ENCODE assay signal across 11 mouse cellular contexts in genomic region chr11:119197618-119198563, GRCm38 (mm10). TPM values are rescaled to one million over a fixed set of nuclear protein-coding genes. Genes with fewer than 3 reads are reported as not detected.
DNase-seq lines count a peak whose midpoint lies in the region; ATAC-seq and TF ChIP-seq lines count a peak whose summit lies in the region.
"Had no signal": no experiment of that assay in that cellular context is flagged by ENCODE, and none has a peak within 500 bp of the region (broad histone marks: within the 10 kb centered on the region; RNA-seq: fewer than 3 reads in every experiment).

No protein-coding gene starts in this region.

- H3K9me3 ChIP-seq in forebrain, embryonic 16.5 days (ENCODE audit: control insufficient read depth, low read length): no peaks in the 10 kb centered on the region
- no peaks in the 10 kb centered on the region for H3K9me3 ChIP-seq in stomach, postnatal 0 days (ENCODE audit: control insufficient read depth, low read length)

- H3K4me2 ChIP-seq in forebrain, embryonic 16.5 days (ENCODE audit: low read length): no peak overlapping the region
- H3K4me2 ChIP-seq in stomach, postnatal 0 days (replicated peaks; ENCODE audit: low read depth): no peak overlapping the region

- H3K36me3 ChIP-seq in forebrain, embryonic 16.5 days (ENCODE audit: control insufficient read depth, insufficient read depth): no peaks in the 10 kb centered on the region
- H3K36me3 ChIP-seq in stomach, postnatal 0 days (ENCODE audit: control insufficient read depth, insufficient read depth, low read length): no peaks in the 10 kb centered on the region

- H3K4me3 ChIP-seq in forebrain, embryonic 16.5 days (replicated peaks; ENCODE audit: low read length): no peak overlapping the region
- no peak overlapping the region for H3K4me3 ChIP-seq in stomach, postnatal 0 days (ENCODE audit: low read depth, low read length)
- H3K4me3 ChIP-seq: myocyte had no signal

- H3K9ac ChIP-seq in forebrain, embryonic 16.5 days (replicated peaks; ENCODE audit: low read depth, low read length): no peak overlapping the region
- H3K9ac ChIP-seq in stomach, postnatal 0 days (ENCODE audit: low read length): no peak overlapping the region

- peak overlapping the region; percentile 79 for H3K27ac ChIP-seq in forebrain, embryonic 16.5 days (ENCODE audit: low read length)
- H3K27ac ChIP-seq in stomach, postnatal 0 days (replicated peaks): no peak overlapping the region

- no peaks in the 10 kb centered on the region for H3K27me3 ChIP-seq in forebrain, embryonic 16.5 days (replicated peaks; ENCODE audit: control insufficient read depth, insufficient read depth, low read length)
- H3K27me3 ChIP-seq in stomach, postnatal 0 days (ENCODE audit: control insufficient read depth, insufficient read depth, low read length): no peaks in the 10 kb centered on the region

- TF ChIP-seq EP300 in stomach, postnatal 0 days (optimal IDR thresholded peaks at IDR 0.05): no peak

- peak; percentile 65 to 68 for DNase-seq in heart, postnatal 10 days
- DNase-seq in heart, adult 8-10 months (ENCODE audit: low spot score): no peak
- DNase-seq in right cerebral cortex, postnatal 10 days (ENCODE audit: low spot score in 2 of 2): peak; percentile 68 to 73
- no peak for DNase-seq in right cerebral cortex, postnatal 14 days
- DNase-seq in stomach, postnatal 0 days (ENCODE audit: low spot score): no peak
- no peak for DNase-seq in MN1 (ENCODE audit: low spot score)
- DNase-seq: lung, adult 2 months had no signal

- no peak for TF ChIP-seq CTCF in stomach, postnatal 0 days (IDR thresholded peaks at IDR 0.05; ENCODE audit: low read depth)

- peak; percentile 64 for ATAC-seq in forebrain, embryonic 16.5 days
- ATAC-seq in stomach, postnatal 0 days (ENCODE audit: low FRiP score, low TSS enrichment): 0 out of 2 replicates have a peak, but pooled peaks have one; percentile 7
- ATAC-seq in activated CD4-positive, CD25-positive, alpha-beta regulatory T cell, adult 4 months: no peak
- ATAC-seq: CD4-positive, CD25-positive, alpha-beta regulatory T cell, adult 4 months had no signal

- H3K4me1 ChIP-seq in forebrain, embryonic 16.5 days (replicated peaks; ENCODE audit: control insufficient read depth, insufficient read depth, low read length): peaks cover 21% of the 10 kb centered on the region
- no peaks in the 10 kb centered on the region for H3K4me1 ChIP-seq in stomach, postnatal 0 days (replicated peaks; ENCODE audit: control insufficient read depth, insufficient read depth)

- 66% methylated on average over 18 of the region's 18 CpGs for WGBS in forebrain, embryonic 16.5 days
- WGBS in stomach, postnatal 0 days: 83% methylated on average over 18 of the region's 18 CpGs

- intact Hi-C loops in heart, postnatal 10 days (cut with DNase I): no loop called here

RNA-seq across cellular contexts. Expression of gene Tbc1d16, which starts 30.4 kb away (rescaled TPM):
- total RNA-seq in heart, postnatal 10 days (2021): 10 to 100 TPM; 66.3 to 67.2 TPM
- total RNA-seq in heart, adult 8-10 months (2022): 10 to 100 TPM; 60.3 to 72.2 (median 64.4) TPM
- polyA plus RNA-seq in forebrain, embryonic 16.5 days (2015; fragmentation: Nextera tagmentation; extraction: Ambion mirVana): 52.3 and 54.6 TPM in 2 replicates
- polyA plus RNA-seq in stomach, postnatal 0 days (2015; fragmentation: Nextera tagmentation; extraction: Ambion mirVana): 4.8 and 6.3 TPM in 2 replicates
- under 1 TPM; 0.75 to 0.78 TPM for polyA plus RNA-seq in activated CD4-positive, CD25-positive, alpha-beta regulatory T cell, adult 4 months (2017; shearing (Covaris generic))

RNA-seq across cellular contexts. Expression of gene Ccdc40, which starts 30.5 kb away (rescaled TPM):
- total RNA-seq in heart, postnatal 10 days (2021): under 1 TPM in 1 of 2 experiments, not detected in 1; 0.22 TPM
- under 1 TPM in 1 of 4 experiments, not detected in 3; 0.20 TPM for total RNA-seq in heart, adult 8-10 months (2022)
- polyA plus RNA-seq in forebrain, embryonic 16.5 days (2015; fragmentation: Nextera tagmentation; extraction: Ambion mirVana): 11.5 and 14.1 TPM in 2 replicates
- 0.92 and 1.2 TPM in 2 replicates for polyA plus RNA-seq in stomach, postnatal 0 days (2015; fragmentation: Nextera tagmentation; extraction: Ambion mirVana)
- polyA plus RNA-seq in activated CD4-positive, CD25-positive, alpha-beta regulatory T cell, adult 4 months (2017; shearing (Covaris generic)): 1 to 10 TPM; 1.0 to 2.0 TPM

Comparison
In these comparisons a context has a peak if more than half of its experiments do, and no peak if none do; other contexts are left out.
1. DNase-seq: peak in heart, postnatal 10 days (2 of 2) and right cerebral cortex, postnatal 10 days (2 of 2); none in heart, adult 8-10 months (single experiment), right cerebral cortex, postnatal 14 days (single experiment), stomach, postnatal 0 days (single experiment) and MN1 (single experiment).